Mouse (Mus musculus) MEL (cell line): ENCODE measurements at regions not wholly inside any gene's neighbourhood (a gene's known extent, or its start where the extent isn't known, plus 50 kb on each side); places are given as distances from the start of the nearest gene placed in this dataset.

Source experiments
- DNase-seq: peaks from one replicate; pipeline ENCODE4 v3.0.0; 2011; ENCODE audit warnings: low read depth, low spot score
- H3K27ac ChIP-seq: 2 replicates; pipeline ENCODE4 v1.5.1; 2012; ENCODE audit warnings: low read depth, mild to moderate bottlenecking, control low read depth, low read length, moderate library complexity; ENCODE audit not compliant: control insufficient read depth
- H3K27me3 ChIP-seq, 2 experiments: fragments of 150-350 bp in 1 of 2; sonication (generic) in 1 of 2; 2 replicates each; pipeline ENCODE4 v1.6.1; 2012; ENCODE audit warnings: low read length in 2 of 2, mild to moderate bottlenecking in 2 of 2, improper control_type of control experiment in 1 of 2, moderate library complexity in 1 of 2; ENCODE audit not compliant: insufficient read depth in 2 of 2, control insufficient read depth in 1 of 2
- H3K36me3 ChIP-seq, 2 experiments: 2 replicates each; pipeline ENCODE4 v1.6.1; 2012 to 2014; ENCODE audit warnings: low read length in 2 of 2, improper control_type of control experiment in 1 of 2, inconsistent platforms in 1 of 2, mild to moderate bottlenecking in 1 of 2; ENCODE audit not compliant: insufficient read depth in 2 of 2, control insufficient read depth in 1 of 2
- H3K4me1 ChIP-seq, 2 experiments: fragments of 150-350 bp in 1 of 2; sonication (generic) in 1 of 2; 2 replicates each; pipeline ENCODE4 v1.6.1; 2012; ENCODE audit warnings: low read length in 2 of 2, improper control_type of control experiment in 1 of 2, mild to moderate bottlenecking in 1 of 2; ENCODE audit not compliant: insufficient read depth in 2 of 2, control insufficient read depth in 1 of 2
- H3K4me3 ChIP-seq, 2 experiments: fragments of 150-350 bp in 1 of 2; sonication (generic) in 1 of 2; 2 replicates each; pipeline ENCODE4 v1.5.1; 2012; ENCODE audit warnings: low read depth in 2 of 2, low read length in 2 of 2, mild to moderate bottlenecking in 2 of 2, moderate library complexity in 2 of 2, control low read depth in 1 of 2, improper control_type of control experiment in 1 of 2; ENCODE audit not compliant: control insufficient read depth in 1 of 2, insufficient read depth in 1 of 2
- H3K79me2 ChIP-seq: 2 replicates; pipeline ENCODE4 v1.6.1; 2012; ENCODE audit warnings: mild to moderate bottlenecking, low read length, moderate library complexity; ENCODE audit not compliant: control insufficient read depth, poor library complexity, insufficient read depth
- H3K9ac ChIP-seq: 2 replicates; pipeline ENCODE4 v1.6.1; 2012; ENCODE audit warnings: low read depth, mild to moderate bottlenecking, control low read depth, low read length, moderate library complexity; ENCODE audit not compliant: control insufficient read depth, poor library complexity, severe bottlenecking
- H3K9me3 ChIP-seq: fragments of 150-350 bp; sonication (generic); replicated peaks from 2 replicates; pipeline ENCODE4 v1.6.1; 2012; ENCODE audit warnings: mild to moderate bottlenecking, low read length, improper control_type of control experiment, moderate library complexity; ENCODE audit not compliant: insufficient read depth
- BHLHE40 ChIP-seq: IDR thresholded peaks from 2 replicates; pipeline ENCODE4 v1.6.1; 2012; ENCODE audit warnings: low read depth, mild to moderate bottlenecking, inconsistent platforms, low read length, improper control_type of control experiment, borderline replicate concordance
- CHD1 ChIP-seq: IDR thresholded peaks from 2 replicates; pipeline ENCODE4 v1.6.1; 2012; ENCODE audit warnings: low read depth, mild to moderate bottlenecking, inconsistent platforms, low read length, improper control_type of control experiment
- E2F4 ChIP-seq: IDR thresholded peaks from 2 replicates; pipeline ENCODE4 v1.6.1; 2011; ENCODE audit warnings: low read depth, low read length, improper control_type of control experiment, borderline replicate concordance
- ETS1 ChIP-seq: IDR thresholded peaks from 2 replicates; pipeline ENCODE4 v1.6.1; 2012; ENCODE audit warnings: low read depth, mild to moderate bottlenecking, inconsistent platforms, low read length, improper control_type of control experiment, moderate library complexity
- GATA1 ChIP-seq: IDR thresholded peaks from 2 replicates; pipeline ENCODE4 v1.6.1; 2011; ENCODE audit warnings: low read depth, low read length, improper control_type of control experiment
- JUND ChIP-seq: IDR thresholded peaks from 2 replicates; pipeline ENCODE4 v1.6.1; 2011; ENCODE audit warnings: low read depth, mild to moderate bottlenecking, improper control_type of control experiment, low read length
- MAFK ChIP-seq: IDR thresholded peaks from 2 replicates; pipeline ENCODE4 v1.6.1; 2011; ENCODE audit warnings: low read depth, mild to moderate bottlenecking, low read length, improper control_type of control experiment, borderline replicate concordance
- MAX ChIP-seq: IDR thresholded peaks from 2 replicates; pipeline ENCODE4 v1.6.1; 2011; ENCODE audit warnings: low read length, improper control_type of control experiment
- MAZ ChIP-seq: IDR thresholded peaks from 2 replicates; pipeline ENCODE4 v1.6.1; 2012; ENCODE audit warnings: low read depth, mild to moderate bottlenecking, inconsistent platforms, low read length, improper control_type of control experiment
- MEF2A ChIP-seq: IDR thresholded peaks from 2 replicates; pipeline ENCODE4 v1.6.1; 2014; ENCODE audit warnings: low read depth, mild to moderate bottlenecking, inconsistent platforms, low read length, improper control_type of control experiment; ENCODE audit not compliant: poor library complexity, insufficient replicate concordance, severe bottlenecking; ENCODE audit errors: extremely low read depth
- MXI1 ChIP-seq: IDR thresholded peaks from 2 replicates; pipeline ENCODE4 v1.6.1; 2011; ENCODE audit warnings: mild to moderate bottlenecking, low read depth, low read length, improper control_type of control experiment
- NRF1 ChIP-seq: IDR thresholded peaks from 2 replicates; pipeline ENCODE4 v1.6.1; 2014; ENCODE audit warnings: low read depth, mild to moderate bottlenecking, inconsistent platforms, low read length, improper control_type of control experiment, moderate library complexity; ENCODE audit not compliant: poor library complexity, insufficient read depth, severe bottlenecking
- POLR2A ChIP-seq, 2 experiments: IDR thresholded peaks; 2 replicates each; pipeline ENCODE4 v1.6.1; 2011 to 2012; ENCODE audit warnings: low read length in 2 of 2, mild to moderate bottlenecking in 2 of 2, control low read depth in 1 of 2, improper control_type of control experiment in 1 of 2, low read depth in 1 of 2, moderate library complexity in 1 of 2; ENCODE audit not compliant: control insufficient read depth in 1 of 2, insufficient read depth in 1 of 2, poor library complexity in 1 of 2
- POLR2AphosphoS2 ChIP-seq: IDR thresholded peaks from 2 replicates; pipeline ENCODE4 v1.6.1; 2011; ENCODE audit warnings: low read length, improper control_type of control experiment
- RCOR1 ChIP-seq: IDR thresholded peaks from 2 replicates; pipeline ENCODE4 v1.6.1; 2012; ENCODE audit warnings: low read depth, mild to moderate bottlenecking, inconsistent platforms, low read length, improper control_type of control experiment
- TAL1 ChIP-seq: IDR thresholded peaks from 2 replicates; pipeline ENCODE4 v1.6.1; 2012; ENCODE audit warnings: mild to moderate bottlenecking, inconsistent platforms, low read length, moderate library complexity, mixed read lengths
- TCF12 ChIP-seq: IDR thresholded peaks from 2 replicates; pipeline ENCODE4 v1.6.1; 2014; ENCODE audit warnings: low read depth, mild to moderate bottlenecking, inconsistent platforms, low read length, improper control_type of control experiment, moderate library complexity
- USF1 ChIP-seq: IDR thresholded peaks from 2 replicates; pipeline ENCODE4 v1.6.1; 2014; ENCODE audit warnings: low read depth, mild to moderate bottlenecking, inconsistent platforms, low read length, improper control_type of control experiment, moderate library complexity
- ZC3H11A ChIP-seq: IDR thresholded peaks from 2 replicates; pipeline ENCODE4 v1.6.1; 2012; ENCODE audit warnings: low read depth, mild to moderate bottlenecking, inconsistent platforms, low read length, improper control_type of control experiment
- ZMIZ1 ChIP-seq: IDR thresholded peaks from 2 replicates; pipeline ENCODE4 v1.6.1; 2012; ENCODE audit warnings: low read depth, mild to moderate bottlenecking, inconsistent platforms, low read length, improper control_type of control experiment, moderate library complexity

DNA sequence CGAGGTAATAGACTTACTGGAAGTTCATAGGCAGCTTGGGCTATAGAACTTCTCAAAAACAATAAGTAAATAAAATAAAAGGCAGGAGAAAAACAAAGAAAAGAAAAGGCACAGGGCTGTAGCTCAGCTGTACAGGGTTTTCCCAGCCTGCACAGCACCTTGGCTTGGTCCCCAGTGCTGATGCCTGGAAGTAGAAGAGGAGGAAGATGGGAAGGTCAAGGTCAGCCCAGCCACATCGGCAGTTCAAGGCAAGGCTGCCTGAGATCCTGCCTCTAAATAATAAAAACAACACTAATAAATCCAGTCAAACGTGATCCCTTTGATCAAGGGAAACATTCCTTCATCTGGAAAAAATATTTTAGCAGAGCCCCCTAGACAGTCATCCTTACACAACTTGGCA, 103.1 kb downstream of the Cenpf start:
- Histone ChIP-seq H3K4me1 (no peaks in the 10 kb centered on the region), H3K27ac (no peak overlapping the region), H3K27me3 (no peaks in the 10 kb centered on the region), H3K9me3 (no peaks in the 10 kb centered on the region), H3K79me2 (no peaks in the 10 kb centered on the region), H3K4me3 (no peak overlapping the region), H3K36me3 (no peaks in the 10 kb centered on the region), H3K9ac (no peak overlapping the region)
- no peak for DNase-seq
- TF ChIP-seq MXI1 = no peak
- no peak for TF ChIP-seq MEF2A
- no peak for TF ChIP-seq TCF12
- TF ChIP-seq USF1 = no peak
- no peak for TF ChIP-seq POLR2AphosphoS2
- no peak for TF ChIP-seq NRF1
- no peak for TF ChIP-seq GATA1
- TF ChIP-seq CHD1 = no peak
- no peak for TF ChIP-seq E2F4
- TF ChIP-seq ZMIZ1 = no peak
- TF ChIP-seq MAZ = no peak
- no peak for TF ChIP-seq RCOR1

DNA sequence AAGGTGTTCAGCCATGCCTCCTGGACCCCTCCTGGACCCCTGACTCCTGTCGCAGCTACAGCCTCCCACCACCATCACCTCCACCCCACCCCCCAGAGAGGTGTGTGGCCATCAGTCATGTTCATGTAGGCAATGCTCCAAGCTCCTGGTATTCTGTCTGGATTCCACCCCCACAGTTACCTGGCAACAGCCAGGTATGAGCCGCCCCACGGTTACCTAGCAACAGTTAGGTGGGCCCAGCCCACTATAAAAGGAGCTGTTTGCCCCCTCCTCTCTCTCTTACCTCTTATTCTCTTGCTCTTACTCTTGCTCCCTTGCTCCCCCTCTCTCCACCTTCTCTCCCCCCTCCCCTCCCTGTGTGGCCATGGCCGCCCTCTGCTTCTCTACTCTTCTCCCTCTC, 106.5 kb downstream of the Cenpf start:
- H3K79me2 ChIP-seq = no peaks in the 10 kb centered on the region
- no peaks in the 10 kb centered on the region for H3K4me1 ChIP-seq
- H3K36me3 ChIP-seq = no peaks in the 10 kb centered on the region
- H3K9me3 ChIP-seq = no peaks in the 10 kb centered on the region
- H3K4me3 ChIP-seq = no peak overlapping the region
- no peaks in the 10 kb centered on the region for H3K27me3 ChIP-seq
- no peak overlapping the region for H3K27ac ChIP-seq
- no peak for TF ChIP-seq MAX
- no peak for TF ChIP-seq ETS1
- no peak for TF ChIP-seq POLR2A (IDR thresholded peaks at IDR 0.05; ENCODE audit: control insufficient read depth in 1 of 2, insufficient read depth in 1 of 2, low read depth in 1 of 2, low read length in 2 of 2, poor library complexity in 1 of 2)
- TF ChIP-seq CHD1 = no peak
- no peak for TF ChIP-seq GATA1
- TF ChIP-seq JUND = no peak
- TF ChIP-seq POLR2AphosphoS2 = no peak
- no peak for TF ChIP-seq BHLHE40
- TF ChIP-seq MAFK = no peak
- no peak for TF ChIP-seq TAL1
- no peak for TF ChIP-seq ZC3H11A
- H3K9ac ChIP-seq = no peak overlapping the region
- DNase-seq = no peak
